Mouse (Mus musculus) stomach, postnatal 0 days (tissue): ENCODE data around the gene Cript. TPM values are rescaled to one million over a fixed set of nuclear protein-coding genes. Genes with fewer than 3 reads are reported as not detected.

Experiments
- ATAC-seq: fragments of 200-750 bp; cut with Nextera tagmentation; 2 replicates; pipeline ENCODE4 v1.8.0; 2017; ENCODE audit not compliant: low FRiP score, low TSS enrichment
- DNase-seq: peaks from one replicate; pipeline ENCODE4 v3.0.0-alpha.2; 2016; ENCODE audit warnings: low spot score
- H3K27ac ChIP-seq: fragments of 300-500 bp; sonication (generic); replicated peaks from 2 replicates; pipeline ENCODE4 v1.5.1; 2014; ENCODE audit warnings: mild to moderate bottlenecking, control low read depth
- H3K27me3 ChIP-seq: fragments of 300-500 bp; sonication (generic); 2 replicates; pipeline ENCODE4 v1.6.1; 2014; ENCODE audit warnings: low read length; ENCODE audit not compliant: control insufficient read depth, insufficient read depth
- H3K36me3 ChIP-seq: fragments of 300-500 bp; sonication (generic); 2 replicates; pipeline ENCODE4 v1.6.1; 2014; ENCODE audit warnings: low read length, mixed read lengths; ENCODE audit not compliant: control insufficient read depth, insufficient read depth
- H3K4me1 ChIP-seq: fragments of 300-500 bp; sonication (generic); replicated peaks from 2 replicates; pipeline ENCODE4 v1.6.1; 2014; ENCODE audit warnings: antibody characterized with exemption; ENCODE audit not compliant: control insufficient read depth, insufficient read depth
- H3K4me2 ChIP-seq: fragments of 300-500 bp; sonication (generic); replicated peaks from 2 replicates; pipeline ENCODE4 v1.6.1; 2014; ENCODE audit warnings: low read depth, mild to moderate bottlenecking, control low read depth, moderate library complexity
- H3K4me3 ChIP-seq: fragments of 300-500 bp; sonication (generic); 2 replicates; pipeline ENCODE4 v1.5.1; 2014; ENCODE audit warnings: low read depth, low read length, control low read depth
- H3K9ac ChIP-seq: fragments of 300-500 bp; sonication (generic); 2 replicates; pipeline ENCODE4 v1.6.1; 2014; ENCODE audit warnings: mild to moderate bottlenecking, low read length, control low read depth, mixed read lengths
- H3K9me3 ChIP-seq: fragments of 300-500 bp; sonication (generic); 2 replicates; pipeline ENCODE4 v1.6.1; 2016; ENCODE audit warnings: low read length; ENCODE audit not compliant: control insufficient read depth
- CTCF ChIP-seq: IDR thresholded peaks from 2 replicates; pipeline ENCODE4 v1.5.1; 2016; ENCODE audit warnings: antibody characterized with exemption, low read depth, mild to moderate bottlenecking, moderate library complexity
- EP300 ChIP-seq: optimal IDR thresholded peaks from 2 replicates; pipeline ENCODE3; 2016; ENCODE audit warnings: antibody characterized with exemption
- WGBS: fragments of 180-500 bp; shearing (Covaris S2); extraction: QIAGEN DNeasy Blood & Tissue Kit; methylation state at CpG from one replicate; pipeline ENCODE4 v1.1.7; 2014; 5-methylcytosine and 5-hydroxymethylcytosine counted together
- polyA plus RNA-seq: library from polyadenylated mRNA; unstranded; fragments of >200 nt; fragmentation: Nextera tagmentation; extraction: Ambion mirVana; gene quantifications from 2 replicates; pipeline ENCODE4 v1.2.1, GENCODE M21; 2015

Gene Cript
- polyA plus RNA-seq, 1 experiment from 2014 or later: 140 TPM

GRCm38 (mm10) chr17:87052432-87052831 is 27.1 kb downstream of the Cript start:
- ATAC-seq: no peak
- Histone ChIP-seq H3K36me3 (no peaks in the 10 kb centered on the region), H3K4me1 (no peaks in the 10 kb centered on the region), H3K9me3 (no peaks in the 10 kb centered on the region), H3K27ac (no peak overlapping the region), H3K4me2 (no peak overlapping the region), H3K9ac (no peak overlapping the region), H3K27me3 (no peaks in the 10 kb centered on the region), H3K4me3 (no peak overlapping the region)
- WGBS: 39% methylated on average over 1 of the region's 1 CpGs
- no peak for TF ChIP-seq CTCF
- no peak for TF ChIP-seq EP300
- DNase-seq: no peak

DNA sequence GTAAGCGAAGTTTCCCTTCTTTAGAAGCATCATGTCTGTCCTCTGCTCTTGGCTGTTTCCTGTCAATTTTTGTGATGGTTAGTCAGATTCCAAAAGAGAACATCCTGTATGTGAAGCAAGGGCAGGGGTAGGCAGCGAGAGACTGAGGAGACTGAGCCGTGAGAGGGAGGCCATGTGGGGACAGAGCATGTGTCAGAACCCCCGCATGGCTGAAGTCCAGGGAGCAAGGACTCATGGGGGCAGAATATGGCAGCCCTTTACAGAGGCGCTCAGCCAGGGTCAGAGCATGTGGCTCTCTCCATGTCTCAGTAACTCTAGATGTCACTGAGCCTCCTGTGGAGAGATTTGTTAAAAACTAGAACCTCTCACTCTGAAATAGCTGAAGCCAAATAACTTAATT is 28.6 kb downstream of the Cript start:
- Histone ChIP-seq H3K27me3 (no peaks in the 10 kb centered on the region), H3K9ac (no peak overlapping the region), H3K4me3 (no peak overlapping the region), H3K4me1 (no peaks in the 10 kb centered on the region), H3K27ac (no peak overlapping the region), H3K4me2 (no peak overlapping the region), H3K9me3 (no peaks in the 10 kb centered on the region), H3K36me3 (no peaks in the 10 kb centered on the region)
- TF ChIP-seq CTCF (no peak), EP300 (no peak)
- DNase-seq (no peak), ATAC-seq (no peak)
- WGBS: 78% methylated on average over 5 of the region's 5 CpGs

DNA sequence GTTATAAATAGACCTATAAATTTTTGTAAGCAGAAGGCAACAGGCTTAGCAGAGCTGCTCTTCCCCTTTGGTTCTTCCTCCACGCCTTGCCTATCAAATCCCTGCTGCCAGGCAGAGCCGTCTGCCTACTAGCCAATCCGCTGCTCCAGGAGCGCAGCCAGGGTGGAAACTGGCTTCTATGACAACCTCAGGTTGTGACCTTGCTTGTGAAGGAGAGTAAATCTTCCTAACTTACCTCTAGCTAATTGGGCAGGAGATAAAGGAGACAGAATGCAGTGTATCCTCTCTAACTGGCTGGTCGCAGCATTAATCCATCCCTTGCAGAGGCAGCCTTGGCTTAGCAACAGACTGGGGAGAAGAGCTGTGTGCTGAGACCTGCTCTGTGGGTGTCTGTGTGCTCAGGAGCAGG is 29.7 kb downstream of the Cript start:
- TF ChIP-seq EP300: no peak
- TF ChIP-seq CTCF: no peak
- H3K36me3 ChIP-seq: no peaks in the 10 kb centered on the region
- H3K9ac ChIP-seq: no peak overlapping the region; the same call in 1 of the 2 replicates
- no peaks in the 10 kb centered on the region for H3K4me1 ChIP-seq
- peak overlapping the region; percentile 50; the same call in 1 of the 2 replicates for H3K27ac ChIP-seq
- no peak for ATAC-seq
- no peaks in the 10 kb centered on the region for H3K9me3 ChIP-seq
- 24% methylated on average over 5 of the region's 5 CpGs for WGBS
- DNase-seq: peak; percentile 23
- H3K4me2 ChIP-seq: no peak overlapping the region
- no peaks in the 10 kb centered on the region for H3K27me3 ChIP-seq
- no peak overlapping the region for H3K4me3 ChIP-seq

DNA sequence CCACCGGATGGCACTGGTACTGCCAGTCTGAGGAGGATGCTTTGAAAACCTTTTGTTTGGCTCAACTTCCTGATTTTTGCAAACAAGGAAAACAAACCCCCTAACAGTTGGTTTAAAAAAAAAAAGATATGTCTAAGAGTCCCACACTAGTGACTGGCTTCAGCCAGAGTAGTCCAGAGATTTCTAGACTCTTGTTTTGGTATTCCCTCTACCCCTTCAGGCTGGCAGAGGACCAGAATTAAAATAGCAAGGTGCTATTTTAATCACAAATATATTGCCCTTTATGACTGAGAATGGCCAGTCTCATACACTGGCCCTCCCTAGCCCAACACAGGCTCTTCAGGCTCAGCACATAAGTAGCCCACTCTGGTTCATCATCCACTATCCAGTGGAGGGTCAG is 30.3 kb downstream of the Cript start:
- DNase-seq: no peak
- Histone ChIP-seq H3K27me3 (no peaks in the 10 kb centered on the region), H3K9me3 (no peaks in the 10 kb centered on the region), H3K27ac (no peak overlapping the region), H3K4me2 (no peak overlapping the region), H3K4me1 (no peaks in the 10 kb centered on the region), H3K9ac (no peak overlapping the region), H3K36me3 (no peaks in the 10 kb centered on the region), H3K4me3 (no peak overlapping the region)
- ATAC-seq: no peak
- 48% methylated on average over 1 of the region's 1 CpGs for WGBS
- no peak for TF ChIP-seq EP300
- TF ChIP-seq CTCF: no peak

GRCm38 (mm10) chr17:87056761-87057160 is 31.4 kb downstream of the Cript start:
- no peaks in the 10 kb centered on the region for H3K9me3 ChIP-seq
- H3K4me2 ChIP-seq: no peak overlapping the region
- ATAC-seq (no peak), DNase-seq (no peak)
- H3K27ac ChIP-seq: no peak overlapping the region
- no peak overlapping the region for H3K4me3 ChIP-seq
- TF ChIP-seq EP300 (no peak), CTCF (no peak)
- H3K27me3 ChIP-seq: no peaks in the 10 kb centered on the region
- no peak overlapping the region for H3K9ac ChIP-seq
- H3K36me3 ChIP-seq: no peaks in the 10 kb centered on the region
- 92% methylated on average over 7 of the region's 7 CpGs for WGBS
- H3K4me1 ChIP-seq: no peaks in the 10 kb centered on the region

DNA sequence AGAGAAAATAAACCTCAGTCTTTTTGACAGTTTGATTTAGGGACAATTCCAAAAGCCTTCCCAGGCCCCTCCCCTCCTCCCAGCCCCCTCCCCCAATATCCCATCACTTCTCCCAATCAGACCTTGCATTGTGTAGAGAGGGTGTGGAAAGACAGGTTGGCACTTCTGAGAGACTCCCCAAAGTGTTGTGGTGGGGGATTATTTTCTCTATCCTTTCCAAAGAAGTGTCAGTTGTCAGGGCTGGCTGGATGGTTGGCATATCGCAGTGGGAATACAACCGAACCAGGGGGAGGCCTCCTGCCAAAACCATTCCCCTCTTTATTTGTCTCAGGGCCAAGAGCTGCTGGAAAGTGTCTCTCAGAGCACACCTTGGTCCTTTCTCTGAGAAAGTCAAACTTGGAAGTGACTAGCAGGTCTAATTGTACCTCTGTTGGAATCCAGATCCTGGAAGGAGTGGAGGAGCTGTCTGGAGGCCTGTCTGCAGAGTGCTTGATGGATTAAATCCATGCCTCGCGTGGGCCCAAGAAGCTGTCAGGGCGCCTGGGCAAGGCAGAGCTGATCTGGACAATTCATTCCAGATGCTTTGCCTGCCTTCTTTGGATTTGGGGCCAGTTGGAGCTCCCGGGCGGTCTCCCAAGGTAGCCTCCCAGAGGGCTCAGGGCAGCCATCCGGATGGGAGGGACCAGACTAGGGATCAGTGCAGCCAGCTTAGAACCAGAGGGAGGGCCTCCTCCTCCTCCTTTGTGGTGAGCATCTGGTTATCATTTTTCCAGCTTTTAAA is 32.3 kb downstream of the Cript start:
- TF ChIP-seq EP300: no peak
- TF ChIP-seq CTCF: no peak
- Histone ChIP-seq H3K36me3 (no peaks in the 10 kb centered on the region), H3K4me2 (no peak overlapping the region), H3K9ac (no peak overlapping the region), H3K27me3 (no peaks in the 10 kb centered on the region), H3K27ac (no peak overlapping the region), H3K4me1 (no peaks in the 10 kb centered on the region), H3K4me3 (no peak overlapping the region), H3K9me3 (no peaks in the 10 kb centered on the region)
- DNase-seq (no peak), ATAC-seq (no peak)
- WGBS: 47% methylated on average over 8 of the region's 8 CpGs
